Mouse (Mus musculus) forebrain, embryonic 15.5 days (tissue): ENCODE measurements around the gene Fam221b. TPM values are rescaled to one million over a fixed set of nuclear protein-coding genes. Genes with fewer than 3 reads are reported as not detected.
A peak's percentile ranks its signal among the peaks of the same experiment; 100 is the strongest.

Source experiments
- ATAC-seq: fragments of 200-750 bp; cut with Nextera tagmentation; replicated peaks from 2 replicates; pipeline ENCODE4 v1.8.0; 2017; ENCODE audit warnings: mild to moderate bottlenecking, moderate TSS enrichment, moderate library complexity
- H3K27ac ChIP-seq: fragments of 300-500 bp; sonication (generic); replicated peaks from 2 replicates; pipeline ENCODE4 v1.5.1; 2015; ENCODE audit warnings: mild to moderate bottlenecking, inconsistent platforms
- H3K27me3 ChIP-seq: fragments of 300-500 bp; sonication (generic); 2 replicates; pipeline ENCODE4 v1.6.1; 2015; ENCODE audit warnings: inconsistent platforms
- H3K36me3 ChIP-seq: fragments of 300-500 bp; sonication (generic); 2 replicates; pipeline ENCODE4 v1.6.1; 2015; ENCODE audit warnings: mild to moderate bottlenecking, inconsistent platforms
- H3K4me1 ChIP-seq: fragments of 300-500 bp; sonication (generic); 2 replicates; pipeline ENCODE4 v1.6.1; 2015; ENCODE audit warnings: inconsistent platforms
- H3K4me2 ChIP-seq: fragments of 300-500 bp; sonication (generic); replicated peaks from 2 replicates; pipeline ENCODE4 v1.6.1; 2015; ENCODE audit warnings: mild to moderate bottlenecking, inconsistent platforms
- H3K4me3 ChIP-seq: fragments of 300-500 bp; sonication (generic); 2 replicates; pipeline ENCODE4 v1.5.1; 2015; ENCODE audit warnings: mild to moderate bottlenecking, inconsistent platforms
- H3K9ac ChIP-seq: fragments of 300-500 bp; sonication (generic); replicated peaks from 2 replicates; pipeline ENCODE4 v1.6.1; 2015; ENCODE audit warnings: mild to moderate bottlenecking, inconsistent platforms
- H3K9me3 ChIP-seq: fragments of 300-500 bp; sonication (generic); 2 replicates; pipeline ENCODE4 v1.6.1; 2016; ENCODE audit warnings: inconsistent platforms
- WGBS: fragments of 180-500 bp; shearing (Covaris S2); methylation state at CpG from one replicate; pipeline ENCODE4 v1.1.7; 2015; ENCODE audit warnings: mixed read lengths; 5-methylcytosine and 5-hydroxymethylcytosine counted together
- polyA plus RNA-seq: library from polyadenylated mRNA; unstranded; fragments of >200 nt; fragmentation: Nextera tagmentation; extraction: Ambion mirVana; gene quantifications from 2 replicates; pipeline ENCODE4 v1.2.1, GENCODE M21; 2015

Fam221b gene
- polyA plus RNA-seq, 1 experiment from 2014 or later: 1.6 TPM

GRCm38 (mm10) chr4:43655656-43656338 lies 13.1 kb downstream of the Fam221b start:
- peak overlapping the region; percentile 85 for H3K9ac ChIP-seq
- H3K4me3 ChIP-seq: peak overlapping the region; percentile 85
- no peaks in the 10 kb centered on the region for H3K36me3 ChIP-seq
- peak; percentile 59 for ATAC-seq
- 0 out of 2 replicates have a peak, but pooled peaks cover 6% of the 10 kb centered on the region for H3K27me3 ChIP-seq
- peak overlapping the region; percentile 92 for H3K27ac ChIP-seq
- H3K4me2 ChIP-seq: peak overlapping the region; percentile 87
- peaks cover 21% of the 10 kb centered on the region for H3K4me1 ChIP-seq
- WGBS: 5% methylated on average over 34 of the region's 34 CpGs
- H3K9me3 ChIP-seq: no peaks in the 10 kb centered on the region

GRCm38 (mm10) chr4:43653161-43654015 lies 15.6 kb downstream of the Fam221b start, which contains the start of gene Spag8:
Spag8 (minus strand) TSS chr4:43653594.
- no peak for ATAC-seq
- Histone ChIP-seq H3K27ac (no peak within 1 kb of the TSS), H3K4me3 (peak within 1 kb of the TSS; percentile 27), H3K9me3 (no peaks in the 10 kb centered on the region), H3K4me2 (peak within 1 kb of the TSS; percentile 38), H3K36me3 (peaks cover 12% of the 10 kb centered on the region), H3K27me3 (no peaks in the 10 kb centered on the region), H3K4me1 (peaks cover 21% of the 10 kb centered on the region), H3K9ac (no peak within 1 kb of the TSS)
- WGBS: 26% methylated on average over 24 of the region's 24 CpGs

GRCm38 (mm10) chr4:43652726-43653125 lies 16.2 kb downstream of the Fam221b start:
- peak overlapping the region; percentile 27 for H3K4me3 ChIP-seq
- peak overlapping the region; percentile 38 for H3K4me2 ChIP-seq
- peaks cover 21% of the 10 kb centered on the region for H3K4me1 ChIP-seq
- H3K27me3 ChIP-seq: no peaks in the 10 kb centered on the region
- H3K9ac ChIP-seq: no peak overlapping the region
- no peak overlapping the region for H3K27ac ChIP-seq
- no peaks in the 10 kb centered on the region for H3K9me3 ChIP-seq
- WGBS: 91% methylated on average over 4 of the region's 4 CpGs
- H3K36me3 ChIP-seq: peaks cover 12% of the 10 kb centered on the region
- ATAC-seq: no peak

DNA sequence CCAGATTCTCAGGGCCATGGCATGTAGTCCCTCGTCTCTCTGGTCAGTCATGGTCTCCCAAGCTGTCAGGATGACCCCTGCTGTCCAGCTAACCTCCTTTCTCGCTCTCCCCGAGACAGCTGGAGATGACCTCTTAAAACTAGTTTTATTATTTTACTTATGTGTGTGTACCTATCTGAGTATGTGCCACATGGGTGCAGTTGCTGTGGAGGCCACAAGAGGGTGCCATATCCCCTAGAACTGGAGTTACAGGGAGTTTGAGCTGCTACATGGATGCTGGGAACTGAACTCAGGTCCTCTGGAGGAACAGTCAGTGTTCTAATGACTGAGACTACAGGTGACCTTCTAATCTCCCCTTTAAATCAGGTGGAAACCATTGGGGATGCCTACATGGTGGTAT lies 19.2 kb downstream of the Fam221b start:
- no peak overlapping the region for H3K4me2 ChIP-seq
- no peak overlapping the region for H3K9ac ChIP-seq
- no peaks in the 10 kb centered on the region for H3K27me3 ChIP-seq
- H3K4me1 ChIP-seq: peaks cover 9% of the 10 kb centered on the region
- WGBS: 99% methylated on average over 3 of the region's 3 CpGs
- H3K27ac ChIP-seq: no peak overlapping the region
- no peak overlapping the region for H3K4me3 ChIP-seq
- ATAC-seq: no peak
- H3K36me3 ChIP-seq: peaks cover 12% of the 10 kb centered on the region
- no peaks in the 10 kb centered on the region for H3K9me3 ChIP-seq

DNA sequence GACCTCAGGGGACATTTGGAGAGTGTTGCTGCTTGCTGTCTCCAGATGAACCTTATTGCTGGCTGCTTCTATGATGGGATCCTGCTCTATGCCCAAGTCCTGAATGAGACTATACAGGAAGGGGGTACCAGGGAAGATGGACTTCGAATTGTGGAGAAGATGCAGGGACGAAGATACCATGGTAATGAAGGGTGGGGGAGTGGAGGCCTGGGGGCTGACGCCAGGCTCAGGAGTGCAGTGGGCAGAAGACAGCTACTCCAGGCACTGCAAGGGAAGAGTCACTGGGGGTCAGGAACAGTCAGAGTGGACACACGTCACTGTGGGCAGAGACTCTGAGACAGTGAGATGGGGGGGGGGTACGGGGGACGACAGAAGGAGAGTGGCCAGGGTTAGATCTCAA lies 28.5 kb downstream of the Fam221b start:
- H3K9me3 ChIP-seq: no peaks in the 10 kb centered on the region
- no peak overlapping the region for H3K4me2 ChIP-seq
- H3K36me3 ChIP-seq: peaks cover 2% of the 10 kb centered on the region; the same call in 1 of the 2 replicates
- no peak for ATAC-seq
- H3K27me3 ChIP-seq: no peaks in the 10 kb centered on the region
- WGBS: 88% methylated on average over 6 of the region's 6 CpGs
- no peaks in the 10 kb centered on the region for H3K4me1 ChIP-seq
- no peak overlapping the region for H3K4me3 ChIP-seq
- no peak overlapping the region for H3K9ac ChIP-seq
- no peak overlapping the region for H3K27ac ChIP-seq

DNA sequence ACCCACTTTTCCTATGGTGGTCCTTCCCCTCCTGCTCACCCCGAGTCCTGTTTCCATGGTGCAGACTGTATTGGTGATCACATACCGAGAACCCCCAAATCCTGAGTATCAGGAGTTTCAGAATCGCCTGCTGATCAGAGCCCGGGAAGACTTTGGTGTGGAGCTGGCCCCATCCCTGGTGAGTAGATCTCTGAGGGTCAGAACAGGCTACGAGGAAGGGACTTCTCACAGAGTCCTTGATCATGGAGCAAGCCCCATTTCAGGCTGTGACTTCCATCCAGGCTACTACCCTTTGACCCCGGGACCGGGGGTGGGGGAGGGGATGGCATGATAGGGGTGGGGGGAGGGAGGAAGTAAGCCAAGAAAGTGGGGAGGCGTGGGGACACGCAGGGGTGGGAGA lies 28.9 kb downstream of the Fam221b start:
- H3K27ac ChIP-seq: no peak overlapping the region
- WGBS: 74% methylated on average over 9 of the region's 9 CpGs
- ATAC-seq: no peak

GRCm38 (mm10) chr4:43636751-43637150 lies 32.2 kb downstream of the Fam221b start:
- ATAC-seq: no peak
- H3K9me3 ChIP-seq: no peaks in the 10 kb centered on the region
- no peaks in the 10 kb centered on the region for H3K27me3 ChIP-seq
- H3K9ac ChIP-seq: no peak overlapping the region
- 57% methylated on average over 6 of the region's 6 CpGs for WGBS
- H3K27ac ChIP-seq: no peak overlapping the region
- no peaks in the 10 kb centered on the region for H3K36me3 ChIP-seq
- H3K4me3 ChIP-seq: no peak overlapping the region
- peaks cover 16% of the 10 kb centered on the region for H3K4me1 ChIP-seq
- H3K4me2 ChIP-seq: no peak overlapping the region

More for the DNA sequence above, 28.9 kb downstream of the Fam221b start:
- H3K4me2 ChIP-seq: no peak overlapping the region
- H3K9ac ChIP-seq: no peak overlapping the region
- H3K4me3 ChIP-seq: no peak overlapping the region
- no peaks in the 10 kb centered on the region for H3K4me1 ChIP-seq
- peaks cover 2% of the 10 kb centered on the region; the same call in 1 of the 2 replicates for H3K36me3 ChIP-seq
- H3K9me3 ChIP-seq: no peaks in the 10 kb centered on the region
- H3K27me3 ChIP-seq: no peaks in the 10 kb centered on the region

- H3K4me1 ChIP-seq: peaks cover 29% of the 10 kb centered on the region
- ATAC-seq: no peak
- no peak overlapping the region for H3K4me2 ChIP-seq
- H3K27ac ChIP-seq: no peak overlapping the region
- H3K4me3 ChIP-seq: no peak overlapping the region
- WGBS: 89% methylated on average over 7 of the region's 7 CpGs
- no peaks in the 10 kb centered on the region for H3K9me3 ChIP-seq
- no peak overlapping the region for H3K9ac ChIP-seq
- no peaks in the 10 kb centered on the region for H3K36me3 ChIP-seq
- H3K27me3 ChIP-seq: no peaks in the 10 kb centered on the region
Observed at GRCm38 (mm10) chr4:43634621-43635374, 34.1 kb downstream of the Fam221b start.

GRCm38 (mm10) chr4:43633736-43634135 lies 35.2 kb downstream of the Fam221b start:
- no peak for ATAC-seq
- Histone ChIP-seq H3K9ac (no peak overlapping the region), H3K27ac (no peak overlapping the region), H3K9me3 (no peaks in the 10 kb centered on the region), H3K4me1 (peaks cover 29% of the 10 kb centered on the region), H3K4me2 (no peak overlapping the region), H3K36me3 (no peaks in the 10 kb centered on the region), H3K27me3 (no peaks in the 10 kb centered on the region), H3K4me3 (no peak overlapping the region)
- WGBS: 94% methylated on average over 2 of the region's 2 CpGs

- Histone ChIP-seq H3K36me3 (no peaks in the 10 kb centered on the region), H3K4me3 (no peak overlapping the region), H3K27me3 (no peaks in the 10 kb centered on the region), H3K9me3 (no peaks in the 10 kb centered on the region), H3K9ac (no peak overlapping the region), H3K4me2 (peak overlapping the region; percentile 86; the same call in 1 of the 2 replicates), H3K27ac (no peak overlapping the region), H3K4me1 (peaks cover 29% of the 10 kb centered on the region)
- ATAC-seq: no peak
- 84% methylated on average over 8 of the region's 8 CpGs for WGBS
Observed at GRCm38 (mm10) chr4:43633296-43633695, 35.6 kb downstream of the Fam221b start.

DNA sequence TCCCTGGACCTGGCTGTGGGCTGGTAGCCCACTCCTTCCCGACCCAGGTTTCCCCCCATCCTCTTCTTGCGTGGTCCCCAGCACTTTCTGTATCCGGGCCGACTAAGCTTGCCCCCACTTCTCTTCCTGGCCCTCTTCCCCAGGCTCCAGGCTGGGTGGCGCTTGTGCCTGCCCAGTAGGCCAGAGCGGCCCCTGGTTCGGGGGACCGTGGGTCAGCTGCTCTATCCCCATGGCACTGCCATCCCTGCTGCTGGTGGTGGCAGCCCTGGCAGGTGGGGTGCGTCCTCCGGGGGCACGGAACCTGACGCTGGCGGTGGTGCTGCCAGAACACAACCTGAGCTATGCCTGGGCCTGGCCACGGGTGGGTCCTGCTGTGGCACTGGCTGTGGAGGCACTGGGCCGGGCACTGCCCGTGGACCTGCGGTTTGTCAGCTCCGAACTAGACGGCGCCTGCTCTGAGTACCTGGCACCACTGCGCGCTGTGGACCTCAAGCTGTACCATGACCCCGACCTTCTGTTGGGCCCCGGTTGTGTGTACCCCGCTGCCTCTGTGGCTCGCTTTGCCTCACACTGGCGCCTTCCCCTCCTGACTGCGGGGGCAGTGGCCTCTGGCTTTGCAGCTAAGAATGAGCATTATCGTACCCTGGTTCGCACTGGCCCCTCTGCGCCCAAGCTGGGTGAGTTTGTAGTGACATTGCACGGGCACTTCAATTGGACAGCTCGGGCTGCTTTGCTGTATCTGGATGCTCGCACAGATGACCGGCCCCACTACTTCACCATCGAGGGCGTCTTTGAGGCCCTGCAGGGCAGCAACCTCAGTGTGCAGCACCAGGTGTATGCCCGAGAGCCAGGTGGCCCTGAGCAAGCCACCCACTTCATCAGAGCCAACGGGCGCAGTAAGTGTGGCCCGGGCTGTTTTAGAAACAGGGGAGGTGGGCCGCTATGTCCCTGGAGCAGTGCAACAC lies 36.7 kb downstream of the Fam221b start:
- Histone ChIP-seq H3K4me2 (peak overlapping the region; percentile 86), H3K4me1 (peaks cover 29% of the 10 kb centered on the region), H3K36me3 (no peaks in the 10 kb centered on the region), H3K9ac (peak overlapping the region; percentile 96), H3K27ac (peak overlapping the region; percentile 82), H3K4me3 (peak overlapping the region; percentile 71), H3K9me3 (no peaks in the 10 kb centered on the region), H3K27me3 (no peaks in the 10 kb centered on the region)
- peak; percentile 6; the same call in 1 of the 2 replicates for ATAC-seq
- 48% methylated on average over 42 of the region's 42 CpGs for WGBS
